Mouse (Mus musculus): ENCODE measurements around the gene Mog.
"Not testable (repeated sequence)": the region's sequence is repeated elsewhere in the genome, so short reads cannot be mapped to it uniquely, and the experiment has no call there.

Mog gene

GRCm38 (mm10) chr17:37045611-37046311 is 22.6 kb upstream of the Mog start, which contains the start of gene Gabbr1:
Gene Gabbr1, plus strand, starts transcription at chr17:37045966.
- peak; percentile 73 for DNase-seq (ENCODE audit: low spot score)

DNA sequence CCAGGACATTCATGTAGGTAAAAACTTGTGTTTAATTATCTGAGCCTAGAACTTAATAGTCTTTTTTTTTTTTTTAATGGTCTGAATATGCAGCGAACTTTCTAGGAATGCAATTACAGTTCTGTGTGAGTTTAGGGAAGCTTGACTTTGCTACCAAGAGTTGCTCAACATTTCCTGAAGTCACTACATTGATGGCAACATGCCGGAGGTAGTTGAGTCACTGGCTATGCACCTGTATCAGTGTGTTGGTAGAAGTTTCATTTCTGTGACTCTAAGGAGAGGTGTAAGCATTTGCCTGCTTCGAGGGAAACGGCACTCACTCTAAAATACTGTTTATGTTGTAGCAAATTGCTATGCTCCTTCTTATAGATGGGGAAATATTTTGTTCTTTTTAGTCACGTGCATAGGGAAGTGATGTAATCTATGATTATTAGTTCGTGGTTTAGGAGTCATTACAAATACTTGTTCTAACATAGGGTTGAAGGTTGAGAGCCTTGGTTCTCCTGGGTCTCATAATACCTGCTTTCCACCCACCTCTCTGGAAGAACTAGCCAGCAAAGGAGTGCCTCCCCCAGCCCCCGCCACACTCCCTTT is 21.6 kb upstream of the Mog start:
- DNase-seq (ENCODE audit: low spot score) = no peak

GRCm38 (mm10) chr17:37039127-37039894 is 16.1 kb upstream of the Mog start:
- DNase-seq (ENCODE audit: low spot score) = no peak

GRCm38 (mm10) chr17:37029162-37029561 is 6.0 kb upstream of the Mog start:
- DNase-seq (ENCODE audit: low spot score) = no peak

GRCm38 (mm10) chr17:37028683-37029120 is 5.5 kb upstream of the Mog start:
- DNase-seq (ENCODE audit: low spot score) = peak; percentile 96

DNA sequence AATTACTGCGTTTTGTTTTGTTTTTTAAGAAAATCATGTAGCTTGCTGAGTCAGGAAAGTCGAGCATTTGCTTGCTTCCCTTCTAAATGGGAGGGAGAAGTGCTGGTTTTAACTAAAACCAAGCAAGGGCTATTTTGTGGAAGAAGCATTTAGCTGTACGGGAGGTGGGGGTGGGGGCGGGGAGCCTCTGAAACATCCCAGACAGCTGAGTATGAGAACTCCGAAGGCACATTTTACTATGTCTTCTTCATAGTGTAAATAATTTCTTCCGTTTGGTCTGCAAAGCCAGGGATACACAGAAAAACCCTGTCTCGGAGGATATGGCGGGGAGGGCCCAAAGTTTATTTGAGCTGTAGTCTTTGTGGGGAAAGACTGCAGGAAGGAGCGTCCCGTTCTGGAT is 5.0 kb upstream of the Mog start:
- DNase-seq (ENCODE audit: low spot score) = no peak

DNA sequence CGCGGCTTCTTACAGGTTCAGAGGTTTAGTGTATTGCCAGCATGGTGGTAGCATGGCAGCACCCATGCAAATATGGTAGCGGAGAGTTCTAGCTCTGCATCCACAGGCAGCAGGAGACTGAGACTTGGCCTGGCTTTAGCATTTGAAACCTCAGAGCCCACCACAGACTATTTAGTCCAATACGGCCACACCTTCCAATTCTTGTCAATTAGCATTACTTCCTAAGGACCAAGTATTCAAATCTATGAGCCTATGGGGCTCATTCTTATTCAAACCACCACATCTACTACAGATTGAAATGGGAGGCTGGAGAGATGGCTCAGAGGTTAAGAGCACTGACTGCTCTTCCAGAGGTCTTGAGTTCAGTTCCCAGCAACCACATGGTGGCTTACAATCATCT is 4.3 kb upstream of the Mog start:
- DNase-seq (ENCODE audit: low spot score) = no peak

GRCm38 (mm10) chr17:37026425-37026824 is 3.2 kb upstream of the Mog start:
- DNase-seq (ENCODE audit: low spot score) = no peak

DNA sequence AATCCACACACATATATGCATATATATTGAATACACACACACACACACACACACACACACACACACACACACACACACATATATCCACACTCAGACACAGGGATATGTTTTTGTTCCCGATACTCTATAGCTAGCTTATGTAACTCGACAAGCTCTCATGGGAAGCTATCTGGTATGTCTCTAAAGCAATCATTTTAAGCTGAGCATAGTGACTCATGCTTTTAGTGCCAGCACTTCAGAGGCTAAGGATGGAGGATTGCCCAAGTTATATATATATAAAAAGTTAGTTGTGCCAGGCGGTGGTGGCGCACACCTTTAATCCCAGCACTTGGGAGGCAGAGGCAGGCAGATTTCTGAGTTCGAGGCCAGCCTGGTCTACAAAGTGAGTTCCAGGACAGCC is 4.0 kb downstream of the Mog start:
- DNase-seq (ENCODE audit: low spot score) = not testable (repeated sequence)

GRCm38 (mm10) chr17:37018328-37018727 is 4.9 kb downstream of the Mog start:
- DNase-seq (ENCODE audit: low spot score) = no peak

- DNase-seq (ENCODE audit: low spot score) = no peak
Observed at GRCm38 (mm10) chr17:37016333-37016732, 6.9 kb downstream of the Mog start.

- no peak for DNase-seq (ENCODE audit: low spot score)
Observed at GRCm38 (mm10) chr17:37012141-37012540, 11.1 kb downstream of the Mog start.

GRCm38 (mm10) chr17:37011719-37012118 is 11.5 kb downstream of the Mog start:
- DNase-seq (ENCODE audit: low spot score) = no peak

GRCm38 (mm10) chr17:37009460-37010042 is 13.6 kb downstream of the Mog start:
- no peak for DNase-seq (ENCODE audit: low spot score)

- no peak for DNase-seq (ENCODE audit: low spot score)
Observed at GRCm38 (mm10) chr17:37008161-37008560, 15.0 kb downstream of the Mog start.

GRCm38 (mm10) chr17:37003366-37003765 is 19.8 kb downstream of the Mog start:
- no peak for DNase-seq (ENCODE audit: low spot score)

GRCm38 (mm10) chr17:37002364-37003330 is 20.6 kb downstream of the Mog start:
- DNase-seq (ENCODE audit: low spot score) = peak; percentile 43

DNA sequence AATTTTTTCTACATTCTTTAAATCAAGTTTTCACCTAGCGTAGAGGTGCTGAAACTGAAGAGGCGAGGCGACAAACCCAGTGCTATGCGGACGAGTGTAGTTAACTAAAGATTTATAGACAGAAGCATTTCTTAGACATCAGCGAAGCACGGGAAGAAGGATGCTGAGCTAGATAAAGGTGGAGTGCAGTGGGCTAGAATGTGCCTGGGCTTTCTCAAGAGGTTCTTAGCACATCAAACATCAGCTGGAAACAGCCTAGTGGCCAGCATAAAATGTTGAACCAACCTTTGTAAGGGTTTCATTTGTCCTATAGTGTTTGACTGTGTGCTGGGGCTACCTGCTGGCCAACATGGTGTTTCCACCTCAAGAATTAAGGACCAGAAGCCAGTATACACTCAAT is 22.3 kb downstream of the Mog start, which contains the start of gene Zfp57:
Gene Zfp57 (plus strand): TSS at position 301 of the 400 bp plus-strand sequence.
- no peak for DNase-seq (ENCODE audit: low spot score)

- no peak for DNase-seq (ENCODE audit: low spot score)
Observed at GRCm38 (mm10) chr17:36998477-36998876, 24.7 kb downstream of the Mog start.

- DNase-seq (ENCODE audit: low spot score) = peak; percentile 74
Observed at GRCm38 (mm10) chr17:36997033-36997735, 26.0 kb downstream of the Mog start.

- no peak for DNase-seq (ENCODE audit: low spot score)
Observed at GRCm38 (mm10) chr17:36995448-36995847, 27.8 kb downstream of the Mog start.
